Mouse (Mus musculus) cerebellum, postnatal 10 days (tissue): ENCODE measurements around the gene Blm.

ENCODE experiments used
- DNase-seq, 2 experiments: peaks; one replicate each; pipeline ENCODE4 v3.0.0; 2021; ENCODE audit warnings: mixed read lengths in 2 of 2

The Blm gene

DNA sequence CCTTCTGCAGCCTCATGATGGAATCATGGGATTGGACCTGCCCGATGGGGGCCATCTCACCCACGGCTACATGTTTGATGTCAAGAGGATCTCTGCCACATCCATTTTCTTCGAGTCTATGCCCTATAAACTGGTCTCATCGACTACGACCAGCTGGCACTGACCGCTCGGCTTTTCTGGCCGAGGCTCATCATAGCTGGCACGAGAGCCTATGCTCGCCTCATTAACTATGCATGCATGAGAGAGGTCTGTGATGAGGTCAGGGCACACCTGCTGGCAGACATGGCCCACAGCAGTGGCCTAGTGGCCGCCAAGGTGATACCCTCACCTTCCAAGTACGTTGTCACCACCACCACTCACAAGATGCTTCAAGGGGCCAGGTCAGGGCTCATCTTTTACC lies 105.3 kb downstream of the Blm start:
- peak; percentile 79 to 82 for DNase-seq

GRCm38 (mm10) chr7:80427730-80428129 lies 107.2 kb downstream of the Blm start:
- no peak for DNase-seq

GRCm38 (mm10) chr7:80426363-80426762 lies 108.6 kb downstream of the Blm start:
- DNase-seq, result no peak

DNA sequence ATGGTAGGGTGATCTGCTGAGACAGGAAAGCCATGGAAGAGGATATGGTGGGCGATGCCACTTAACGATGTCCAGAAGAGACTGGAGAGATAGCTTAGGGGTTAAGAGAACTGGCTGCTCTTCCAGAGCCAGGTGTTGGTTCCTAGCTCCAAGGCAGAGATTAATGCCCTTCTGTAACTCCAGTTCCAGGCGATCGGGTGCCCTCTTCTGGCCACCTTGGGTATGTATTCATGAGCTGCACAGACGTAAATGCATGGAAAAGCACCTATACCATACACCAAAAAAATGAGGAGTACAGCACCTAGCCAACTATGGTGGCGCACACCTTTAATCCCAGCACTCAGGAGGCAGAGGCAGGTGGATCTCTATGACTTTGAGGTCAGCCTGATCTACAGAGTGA lies 110.2 kb downstream of the Blm start:
- no peak for DNase-seq

DNA sequence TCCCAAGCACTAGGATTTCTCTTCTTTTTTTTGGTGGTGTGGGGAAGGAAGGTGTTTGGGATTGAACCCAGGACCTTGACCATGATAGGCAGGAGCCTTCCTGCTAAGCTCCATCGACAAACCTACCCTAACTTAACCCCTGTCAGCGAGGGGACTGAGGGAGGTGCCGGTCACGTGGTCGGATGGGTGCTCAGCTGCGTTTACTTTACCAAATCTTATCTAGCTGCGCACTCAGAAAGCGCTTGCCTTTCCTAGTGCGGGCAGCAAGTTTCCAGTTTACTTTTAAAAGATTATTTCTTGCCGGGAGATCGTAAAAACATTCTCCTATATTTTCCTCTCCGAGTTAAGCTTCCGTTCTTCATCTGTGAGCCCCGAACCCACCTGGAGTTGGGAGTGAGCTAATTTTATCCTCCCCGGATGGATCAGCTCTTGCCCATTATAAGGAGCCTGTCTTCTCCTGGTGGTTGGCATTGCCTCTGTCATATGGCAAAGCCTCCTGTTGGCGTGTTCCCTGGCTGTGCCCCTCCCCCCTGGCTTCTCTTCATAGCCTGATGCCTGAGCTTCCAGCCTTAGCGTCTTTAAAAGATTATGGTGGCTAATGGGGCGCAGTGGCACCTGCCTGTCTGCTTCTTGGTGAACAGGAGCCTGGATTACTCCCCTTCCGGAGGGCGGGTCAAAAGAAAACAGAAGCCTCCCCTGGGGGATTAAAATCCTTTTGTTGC lies 112.0 kb downstream of the Blm start:
- peak; percentile 90 to 93 for DNase-seq

GRCm38 (mm10) chr7:80421576-80421975 lies 113.3 kb downstream of the Blm start:
- DNase-seq, result no peak

- no peak for DNase-seq
These were observed 114.3 kb downstream of the Blm start for GRCm38 (mm10) chr7:80420586-80420985.

DNA sequence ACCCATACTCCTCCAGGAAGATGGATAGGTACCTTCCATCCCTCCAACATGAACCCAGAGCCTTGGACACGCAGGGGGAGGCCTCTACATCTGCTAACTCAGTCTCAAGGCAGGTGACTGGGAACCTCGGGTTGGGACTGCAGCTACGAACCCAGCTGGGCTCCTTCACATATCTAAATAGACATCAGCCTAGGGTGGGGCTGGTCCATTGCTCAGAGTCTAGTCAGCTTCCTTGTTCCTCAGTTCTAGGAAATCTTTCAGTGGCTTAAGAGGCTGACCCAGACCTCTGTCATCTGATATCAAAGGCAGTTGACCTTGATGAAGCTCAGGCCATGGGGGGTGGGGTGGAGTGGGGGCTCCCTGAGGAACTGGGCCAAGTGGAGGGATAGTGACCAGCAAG lies 115.6 kb downstream of the Blm start:
- no peak for DNase-seq

DNA sequence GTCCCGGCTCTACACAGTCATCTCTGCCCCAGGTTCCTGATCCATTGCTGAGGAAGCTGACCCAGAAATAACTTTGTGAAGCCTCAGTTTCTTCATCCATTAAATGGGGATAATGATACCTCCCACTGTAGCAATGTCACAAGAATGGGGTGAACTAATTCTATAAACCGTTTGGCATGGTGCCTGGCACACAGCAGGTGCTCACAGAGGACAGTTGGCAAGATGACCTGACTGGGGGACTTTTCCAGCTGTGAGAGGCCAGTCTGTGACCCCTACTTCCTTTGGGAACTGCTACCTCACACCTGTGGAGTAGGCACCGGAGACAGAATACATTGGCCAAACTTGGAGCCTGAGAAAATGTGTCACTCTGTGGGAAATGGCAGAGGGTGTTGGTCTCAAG lies 116.9 kb downstream of the Blm start:
- no peak for DNase-seq

GRCm38 (mm10) chr7:80417601-80418000 lies 117.3 kb downstream of the Blm start:
- no peak for DNase-seq

DNA sequence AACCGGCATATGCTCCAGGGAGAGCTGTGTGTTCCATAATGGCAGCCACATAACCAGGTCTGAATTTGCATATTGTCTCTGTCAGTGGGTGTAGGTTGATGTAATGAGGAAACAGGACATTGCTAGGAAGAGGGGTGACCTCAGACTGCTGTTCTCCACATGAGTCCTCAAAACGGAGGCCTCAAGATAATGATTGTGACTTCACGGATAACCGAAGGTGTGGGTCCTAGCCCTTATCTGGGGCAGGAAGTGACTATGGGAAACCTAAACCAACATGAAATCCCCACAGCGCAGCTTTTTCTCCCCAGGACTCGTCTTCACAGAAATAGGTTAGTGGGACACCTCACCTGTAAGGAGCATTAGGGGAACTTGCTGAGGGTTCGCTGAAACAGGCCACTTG lies 118.0 kb downstream of the Blm start:
- DNase-seq, result no peak

DNA sequence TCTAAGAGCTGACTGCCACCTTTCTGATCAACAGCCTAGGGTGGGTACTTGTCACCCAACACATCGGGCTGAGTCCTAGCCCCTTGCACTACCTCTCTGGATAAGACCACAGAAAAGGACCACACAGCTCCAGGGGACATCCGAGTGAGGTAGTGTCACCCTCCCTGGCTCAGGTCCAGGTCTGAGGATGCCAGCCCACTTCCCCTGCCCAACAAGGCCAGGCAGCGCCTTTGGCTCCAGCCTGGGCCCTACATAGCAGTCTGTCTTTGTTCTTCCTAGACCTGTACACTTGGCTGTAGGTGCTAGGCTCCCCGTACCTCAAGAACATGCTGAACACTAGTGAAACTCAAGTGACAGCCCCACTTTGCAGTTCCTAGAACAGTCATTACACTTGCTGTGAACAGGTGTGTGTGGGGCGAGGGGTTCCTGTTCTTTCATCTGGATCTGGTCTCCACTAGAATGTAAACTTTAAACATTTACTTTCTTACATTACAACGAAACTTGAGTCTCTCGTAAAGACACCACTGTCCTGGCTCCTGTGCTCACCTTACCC lies 120.5 kb downstream of the Blm start:
- DNase-seq, result no peak

DNA sequence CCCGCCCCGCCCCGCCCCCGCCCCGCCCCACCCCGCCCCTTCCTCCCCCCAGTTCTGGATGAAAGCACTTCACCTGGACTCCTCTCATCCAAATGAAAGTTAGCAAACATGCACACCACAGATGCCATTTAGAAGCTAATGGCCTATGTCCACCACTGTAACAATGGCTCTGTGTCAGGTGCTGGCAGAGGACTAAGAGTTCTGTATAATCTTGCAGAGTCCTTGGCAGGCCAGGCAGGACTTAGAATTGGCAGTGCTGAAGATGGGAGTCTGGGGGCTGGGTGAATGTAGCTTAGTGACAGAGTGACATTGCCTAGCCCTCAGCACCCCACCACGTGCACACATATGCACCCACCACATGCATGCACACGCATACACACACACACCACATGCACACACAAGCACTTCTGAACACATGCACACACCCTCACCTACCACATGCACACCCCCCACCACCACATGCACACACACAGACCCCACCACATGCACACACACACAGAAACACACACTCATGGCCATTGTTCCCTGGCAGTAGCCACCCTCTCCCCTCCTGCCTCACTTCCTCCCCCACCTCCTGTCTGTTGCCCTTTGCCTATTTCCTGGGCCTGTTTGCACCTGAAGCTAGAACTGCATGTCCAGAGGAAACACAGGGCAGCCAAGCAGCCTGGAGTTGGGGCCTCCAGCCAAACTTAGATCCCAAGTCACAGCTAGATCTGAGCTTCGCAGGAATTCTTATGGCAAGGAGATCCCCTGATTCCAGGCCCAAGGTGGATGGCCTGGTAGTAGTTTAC lies 121.2 kb downstream of the Blm start:
- peak in 1 of 2 experiments; percentile 49 for DNase-seq

- no peak for DNase-seq
These were observed 122.1 kb downstream of the Blm start for GRCm38 (mm10) chr7:80412781-80413180.

DNA sequence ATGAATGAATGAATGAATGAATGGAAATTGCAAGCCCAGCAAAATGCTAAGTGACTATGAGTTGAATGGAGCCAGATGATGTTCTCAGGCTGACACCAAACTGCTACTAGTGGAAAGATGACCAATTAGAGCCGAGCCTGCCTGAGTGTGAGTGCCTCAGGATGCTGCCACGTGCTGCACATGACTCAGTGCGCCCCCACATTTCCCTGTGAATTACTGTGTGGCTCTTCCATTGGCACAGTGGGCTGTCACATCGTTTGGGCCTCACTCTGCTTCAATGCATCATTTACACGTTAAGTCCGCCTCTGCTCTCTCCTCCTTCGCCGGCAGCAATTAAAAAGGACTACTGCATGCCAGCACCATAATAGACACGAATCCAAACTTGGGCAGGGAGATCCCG lies 122.6 kb downstream of the Blm start:
- DNase-seq, result no peak

DNA sequence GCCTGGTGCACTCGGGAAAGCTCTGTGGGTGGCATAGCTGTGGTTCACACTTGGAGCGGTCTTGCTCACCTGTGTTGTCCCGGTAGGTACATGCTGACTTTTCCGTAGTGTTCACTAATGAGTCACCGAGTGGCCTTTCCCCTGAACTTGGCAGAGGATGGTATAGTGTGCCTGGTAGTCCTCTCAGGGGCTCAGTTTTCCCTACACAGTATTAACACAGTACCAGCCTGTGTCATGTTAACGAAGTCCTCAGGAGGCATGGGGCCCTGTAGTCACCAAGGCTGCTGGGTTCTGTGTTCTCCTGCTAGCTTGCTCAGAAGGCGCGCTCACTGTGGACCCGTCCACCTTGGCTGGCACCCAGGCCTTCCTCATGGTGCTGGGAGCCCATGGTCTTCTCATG lies 124.5 kb downstream of the Blm start:
- DNase-seq, result no peak

DNA sequence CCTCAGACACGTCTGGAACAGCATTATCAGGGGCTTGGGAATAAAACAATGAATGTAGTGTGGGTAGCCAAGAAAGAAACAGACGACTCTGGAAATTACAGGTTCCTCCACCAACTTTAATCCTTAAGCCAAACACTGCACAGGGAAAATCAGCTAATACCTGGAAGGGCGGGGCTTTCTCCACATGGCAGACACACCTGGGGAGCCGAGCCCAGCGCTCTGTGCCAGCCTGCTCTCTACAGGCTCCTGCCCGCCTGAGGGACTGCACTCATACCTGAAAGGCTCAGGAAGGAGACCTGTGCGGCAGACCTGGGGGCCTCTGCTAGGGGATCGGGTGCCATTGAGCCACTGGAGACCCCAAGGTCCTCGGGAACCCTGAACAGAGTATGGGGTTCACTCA lies 127.2 kb downstream of the Blm start:
- no peak for DNase-seq

DNA sequence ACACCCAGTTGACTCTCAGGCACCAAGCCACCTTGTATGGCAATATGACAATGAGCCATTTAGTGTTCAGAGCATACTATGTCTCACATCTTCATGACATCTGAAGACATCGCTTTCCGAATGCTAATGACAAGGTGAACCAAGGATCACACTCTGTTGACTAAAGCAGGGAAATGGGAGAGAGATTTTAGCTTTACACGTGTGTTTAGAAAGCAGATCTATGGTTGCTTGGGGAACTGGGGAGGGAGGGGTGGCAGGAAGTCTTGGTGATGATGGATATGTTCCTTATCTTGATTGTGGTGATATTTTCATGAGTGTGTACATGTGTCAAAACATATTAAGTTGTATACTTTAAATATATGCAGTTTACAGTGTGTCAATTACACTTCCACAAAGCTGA lies 128.7 kb downstream of the Blm start:
- no peak for DNase-seq

DNA sequence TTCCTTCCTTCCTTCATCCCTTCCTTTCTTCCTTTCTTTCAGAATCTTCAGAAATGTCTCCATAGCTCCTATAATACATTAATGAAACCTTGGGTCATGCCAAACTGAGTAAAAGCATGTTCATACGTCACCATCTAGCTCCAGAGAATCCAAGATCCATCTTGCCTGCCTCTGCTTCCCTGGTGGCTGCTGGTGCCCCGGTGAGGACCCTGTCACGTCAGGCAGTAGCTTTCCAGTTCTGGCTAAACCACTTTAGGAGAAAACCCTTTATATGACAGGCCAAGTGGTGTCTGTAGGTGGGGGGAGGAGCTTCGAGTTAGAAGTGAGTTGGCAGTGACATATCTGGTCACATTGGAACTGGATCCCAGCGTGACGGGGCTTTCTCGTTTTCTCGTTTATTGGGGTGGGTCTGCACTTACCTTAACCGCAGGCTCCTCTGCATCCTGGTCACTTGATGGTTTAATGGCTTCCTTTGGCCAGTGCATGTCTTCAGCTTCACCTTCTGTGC lies 129.7 kb downstream of the Blm start, which contains the start of gene Furin:
Furin (minus strand) TSS at position 249 of the 508 bp plus-strand sequence.
- DNase-seq, result no peak
